Mouse (Mus musculus) ES-Bruce4 (cell line): ENCODE data around the gene Dus1l. TPM values are rescaled to one million over a fixed set of nuclear protein-coding genes. Genes with fewer than 3 reads are reported as not detected.
A peak's percentile ranks its signal among the peaks of the same experiment; 100 is the strongest.
"Not testable (repeated sequence)": the region's sequence is repeated elsewhere in the genome, so short reads cannot be mapped to it uniquely, and the experiment has no call there.

Experiments
- H3K27ac ChIP-seq: 2 replicates; pipeline ENCODE4 v1.5.1; 2012; ENCODE audit warnings: low read length, inconsistent platforms; ENCODE audit not compliant: insufficient read depth
- H3K27me3 ChIP-seq: 2 replicates; pipeline ENCODE4 v1.6.1; 2012; ENCODE audit warnings: mild to moderate bottlenecking, low read length, inconsistent platforms; ENCODE audit not compliant: control insufficient read depth, poor library complexity, insufficient read depth, severe bottlenecking
- H3K36me3 ChIP-seq: 2 replicates; pipeline ENCODE4 v1.6.1; 2012; ENCODE audit warnings: inconsistent platforms, mild to moderate bottlenecking, low read length, moderate library complexity; ENCODE audit not compliant: control insufficient read depth, poor library complexity, insufficient read depth, severe bottlenecking
- H3K4me1 ChIP-seq: one replicate; pipeline ENCODE4 v1.8.1; 2011; ENCODE audit warnings: low read length; ENCODE audit not compliant: control insufficient read depth, insufficient read depth
- H3K4me3 ChIP-seq: 2 replicates; pipeline ENCODE4 v1.5.1; 2011; ENCODE audit warnings: low read depth, mild to moderate bottlenecking, low read length
- H3K9ac ChIP-seq: 2 replicates; pipeline ENCODE4 v1.6.1; 2012; ENCODE audit warnings: low read depth, mild to moderate bottlenecking, inconsistent platforms; ENCODE audit not compliant: poor library complexity, severe bottlenecking
- H3K9me3 ChIP-seq: replicated peaks from 2 replicates; pipeline ENCODE4 v1.6.1; 2012; ENCODE audit warnings: mild to moderate bottlenecking, low read length, inconsistent platforms; ENCODE audit not compliant: control insufficient read depth, poor library complexity, insufficient read depth, severe bottlenecking
- CTCF ChIP-seq: IDR thresholded peaks from one replicate; pipeline ENCODE4 v1.8.1; 2011; ENCODE audit warnings: low read depth, low read length
- EP300 ChIP-seq: IDR thresholded peaks from 2 replicates; pipeline ENCODE4 v1.6.1; 2011; ENCODE audit warnings: low read depth, low read length; ENCODE audit not compliant: insufficient read depth
- POLR2A ChIP-seq: IDR thresholded peaks from one replicate; pipeline ENCODE4 v1.8.1; 2011; ENCODE audit warnings: low read length; ENCODE audit not compliant: insufficient read depth
- polyA plus RNA-seq: library from polyadenylated mRNA; stranded (reverse); fragments of >200 nt; gene quantifications from 2 replicates; pipeline ENCODE4 v1.2.4, GENCODE M21; 2011; ENCODE audit warnings: low read depth; ENCODE audit not compliant: missing spikeins, insufficient read depth, insufficient read length

Gene Dus1l
- polyA plus RNA-seq, 1 experiment, result 56.7 TPM

- H3K36me3 ChIP-seq, result peaks cover 32% of the 10 kb centered on the region
- peak overlapping the region; percentile 89 for H3K9ac ChIP-seq
- no peak for TF ChIP-seq EP300
- no peak for TF ChIP-seq CTCF
- H3K27me3 ChIP-seq, result no peaks in the 10 kb centered on the region
- H3K27ac ChIP-seq, result no peak overlapping the region
- peak overlapping the region; percentile 90 for H3K4me3 ChIP-seq
- peaks cover 6% of the 10 kb centered on the region for H3K4me1 ChIP-seq
- H3K9me3 ChIP-seq, result no peaks in the 10 kb centered on the region
Measured at GRCm38 (mm10) chr11:120785145-120785544, 11.1 kb downstream of the Dus1l start.

- H3K9me3 ChIP-seq, result no peaks in the 10 kb centered on the region
- peak within 1 kb of the TSS; percentile 16; the same call in 1 of the 2 replicates for H3K27ac ChIP-seq
- peak within 1 kb of the TSS; percentile 89 for H3K9ac ChIP-seq
- peaks cover 6% of the 10 kb centered on the region for H3K4me1 ChIP-seq
- TF ChIP-seq EP300, result no peak
- no peak for TF ChIP-seq CTCF
- no peak for TF ChIP-seq POLR2A
- H3K4me3 ChIP-seq, result peak within 1 kb of the TSS; percentile 90
- H3K36me3 ChIP-seq, result peaks cover 24% of the 10 kb centered on the region
- no peaks in the 10 kb centered on the region for H3K27me3 ChIP-seq
Measured at GRCm38 (mm10) chr11:120784064-120784791, 12.0 kb downstream of the Dus1l start, which contains the start of the genes Rfng and Gps1. Gene Rfng, minus strand, starts transcription at chr11:120784207. Gene Gps1, plus strand, starts transcription at chr11:120784272.

GRCm38 (mm10) chr11:120783426-120784063 lies 12.7 kb downstream of the Dus1l start:
- no peaks in the 10 kb centered on the region for H3K9me3 ChIP-seq
- no peak overlapping the region for H3K27ac ChIP-seq
- peaks cover 20% of the 10 kb centered on the region for H3K36me3 ChIP-seq
- H3K4me1 ChIP-seq, result peaks cover 8% of the 10 kb centered on the region
- peak overlapping the region; percentile 58 for H3K4me3 ChIP-seq
- peak overlapping the region; percentile 89 for H3K9ac ChIP-seq
- TF ChIP-seq POLR2A (no peak), EP300 (no peak), CTCF (no peak)
- no peaks in the 10 kb centered on the region for H3K27me3 ChIP-seq

DNA sequence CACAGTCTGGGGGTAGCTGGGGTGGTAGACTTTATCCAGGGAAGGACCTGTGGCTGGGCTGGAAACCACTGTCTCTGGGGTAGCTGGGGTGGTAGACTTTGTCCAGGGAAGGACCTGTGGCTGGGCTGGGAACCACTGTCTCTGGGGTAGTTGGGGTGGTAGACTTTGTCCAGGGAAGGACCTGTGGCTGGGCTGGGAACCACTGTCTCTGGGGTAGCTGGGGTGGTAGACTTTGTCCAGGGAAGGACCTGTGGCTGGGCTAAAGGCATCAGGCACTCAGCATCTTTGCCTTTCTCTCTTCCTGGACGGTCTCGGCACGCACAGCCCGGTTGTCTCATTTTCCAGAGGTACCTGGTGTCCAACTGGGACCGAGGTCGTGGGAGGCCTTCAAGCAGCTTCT lies 14.8 kb downstream of the Dus1l start:
- H3K9me3 ChIP-seq, H3K27me3 ChIP-seq, H3K36me3 ChIP-seq, H3K4me3 ChIP-seq, H3K27ac ChIP-seq, H3K9ac ChIP-seq: not testable (repeated sequence)
- H3K4me1 ChIP-seq, result peaks cover 12% of the 10 kb centered on the region

- no peaks in the 10 kb centered on the region for H3K36me3 ChIP-seq
- H3K9me3 ChIP-seq, result no peaks in the 10 kb centered on the region
- TF ChIP-seq CTCF (no peak), EP300 (peak; percentile 74), POLR2A (no peak)
- H3K27me3 ChIP-seq, result no peaks in the 10 kb centered on the region
- H3K9ac ChIP-seq, result no peak overlapping the region
- peaks cover 12% of the 10 kb centered on the region for H3K4me1 ChIP-seq
- H3K27ac ChIP-seq, result peak overlapping the region; percentile 48
- no peak overlapping the region for H3K4me3 ChIP-seq
Measured at GRCm38 (mm10) chr11:120779876-120780275, 16.3 kb downstream of the Dus1l start.

- peak; percentile 62; the same call in 1 of the 2 replicates for TF ChIP-seq EP300
- TF ChIP-seq POLR2A, result no peak
- no peak for TF ChIP-seq CTCF
- H3K4me3 ChIP-seq, result no peak overlapping the region
- H3K27ac ChIP-seq, result 0 out of 2 replicates have a peak overlapping the region, but pooled peaks have one; percentile 15
- H3K36me3 ChIP-seq, result no peaks in the 10 kb centered on the region
- peaks cover 12% of the 10 kb centered on the region for H3K4me1 ChIP-seq
- no peak overlapping the region for H3K9ac ChIP-seq
- no peaks in the 10 kb centered on the region for H3K9me3 ChIP-seq
- H3K27me3 ChIP-seq, result no peaks in the 10 kb centered on the region
Measured at GRCm38 (mm10) chr11:120777123-120777522, 19.1 kb downstream of the Dus1l start.
